Comparison of ENCODE assay signal across 10 mouse cellular contexts in the genomic region with DNA sequence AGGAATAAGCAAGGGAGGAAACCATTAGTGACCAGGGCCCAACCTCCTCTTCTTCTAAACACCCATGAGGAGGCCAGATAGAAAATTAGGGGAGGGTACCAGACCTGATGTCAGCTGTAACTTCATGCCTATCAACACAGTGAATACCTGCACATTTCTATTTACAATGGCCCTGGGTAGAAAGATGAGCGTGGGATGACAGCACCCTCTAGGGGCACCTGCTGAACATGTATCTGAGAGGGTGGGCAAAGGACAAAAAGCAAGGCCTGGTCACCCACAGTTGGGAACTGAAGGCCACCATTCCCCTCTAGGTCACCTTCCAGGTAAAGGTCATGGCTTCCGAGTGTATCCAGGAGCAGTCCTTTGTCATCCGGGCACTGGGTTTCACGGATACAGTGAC. TPM values are rescaled to one million over a fixed set of nuclear protein-coding genes. Genes with fewer than 3 reads are reported as not detected.
DNase-seq lines count a peak whose midpoint lies in the region; ATAC-seq and TF ChIP-seq lines count a peak whose summit lies in the region.
"Had no signal": no experiment of that assay in that cellular context is flagged by ENCODE, and none has a peak within 500 bp of the region (broad histone marks: within the 10 kb centered on the region; RNA-seq: fewer than 3 reads in every experiment).

No protein-coding gene starts in this region.

- no peak for ATAC-seq in kidney, embryonic 16.5 days (ENCODE audit: low FRiP score, low TSS enrichment)

- H3K9ac ChIP-seq in kidney, embryonic 16.5 days (replicated peaks; ENCODE audit: low read length), result no peak overlapping the region
- H3K9ac ChIP-seq: heart, embryonic 15.5 days had no signal

- no peak overlapping the region for H3K4me2 ChIP-seq in kidney, embryonic 16.5 days (replicated peaks; ENCODE audit: low read depth, low read length)
- H3K4me2 ChIP-seq: heart, embryonic 15.5 days had no signal

- H3K27ac ChIP-seq in kidney, embryonic 16.5 days (ENCODE audit: low read length), result no peak overlapping the region
- no peak overlapping the region for H3K27ac ChIP-seq in spleen, adult 2 months (ENCODE audit: insufficient read depth, low read length)
- H3K27ac ChIP-seq in bone marrow macrophage, adult 2 months (ENCODE audit: insufficient read depth, low read depth, low read length), result no peak overlapping the region
- H3K27ac ChIP-seq: heart, embryonic 15.5 days had no signal

- no peaks in the 10 kb centered on the region for H3K36me3 ChIP-seq in kidney, embryonic 16.5 days (ENCODE audit: insufficient read depth, low read length)
- peaks cover 46% of the 10 kb centered on the region for H3K36me3 ChIP-seq in spleen, adult 2 months (ENCODE audit: control insufficient read depth, insufficient read depth, low read length)
- H3K36me3 ChIP-seq: heart, embryonic 15.5 days had no signal

- H3K27me3 ChIP-seq in kidney, embryonic 16.5 days (ENCODE audit: insufficient read depth, low read length), result no peaks in the 10 kb centered on the region
- H3K27me3 ChIP-seq in spleen, adult 2 months (ENCODE audit: control insufficient read depth, insufficient read depth, low read length), result no peaks in the 10 kb centered on the region
- H3K27me3 ChIP-seq: heart, embryonic 15.5 days; megakaryocyte, embryonic 14.5 days had no signal

- peak; percentile 36 for DNase-seq in kidney, adult 18-20 months
- DNase-seq in spleen, adult 2 months (ENCODE audit: low read depth in 1 of 2, low spot score in 2 of 2), result no peak
- no peak for DNase-seq in spleen, postnatal 10 days (ENCODE audit: low spot score in 2 of 2)
- DNase-seq in thymus, postnatal 25 days, result peak; percentile 28
- DNase-seq in frontal cortex, postnatal 25 days (ENCODE audit: low spot score in 2 of 2), result no peak
- no peak for DNase-seq in adrenal gland, postnatal 14 days

- H3K4me3 ChIP-seq in kidney, embryonic 16.5 days (ENCODE audit: low read length), result no peak overlapping the region
- no peak overlapping the region for H3K4me3 ChIP-seq in spleen, adult 2 months (ENCODE audit: extremely low read depth, insufficient read depth, insufficient read length)
- no peak overlapping the region for H3K4me3 ChIP-seq in bone marrow macrophage, adult 2 months (ENCODE audit: insufficient read depth, low read length)
- H3K4me3 ChIP-seq: heart, embryonic 15.5 days had no signal

- TF ChIP-seq POLR2A in spleen, adult 2 months (IDR thresholded peaks at IDR 0.05; ENCODE audit: low read depth, low read length), result no peak
- no peak for TF ChIP-seq POLR2A in bone marrow macrophage, adult 2 months (IDR thresholded peaks at IDR 0.05; ENCODE audit: borderline replicate concordance, low read depth, low read length)

- H3K9me3 ChIP-seq in kidney, embryonic 16.5 days (ENCODE audit: low read length), result no peaks in the 10 kb centered on the region
- H3K9me3 ChIP-seq: heart, embryonic 15.5 days; megakaryocyte, embryonic 14.5 days had no signal

- WGBS in kidney, embryonic 16.5 days, result 87% methylated on average over 4 of the region's 4 CpGs
- 88% methylated on average over 4 of the region's 4 CpGs for WGBS in spleen, adult 2 months

- TF ChIP-seq CTCF in spleen, adult 2 months (IDR thresholded peaks at IDR 0.05; ENCODE audit: extremely low read depth, insufficient read depth, insufficient read length, insufficient replicate concordance), result peak; percentile 11; the same call in 1 of the 2 replicates
- 0 out of 2 replicates have a peak, but pooled peaks have one; percentile 18 for TF ChIP-seq CTCF in bone marrow macrophage, adult 2 months (IDR thresholded peaks at IDR 0.05; ENCODE audit: low read depth, low read length)

- no peaks in the 10 kb centered on the region for H3K4me1 ChIP-seq in kidney, embryonic 16.5 days (ENCODE audit: insufficient read depth, low read length)
- H3K4me1 ChIP-seq in spleen, adult 2 months (ENCODE audit: control insufficient read depth, insufficient read depth, insufficient read length), result no peaks in the 10 kb centered on the region
- peaks cover 6% of the 10 kb centered on the region; the same call in 1 of the 2 replicates for H3K4me1 ChIP-seq in bone marrow macrophage, adult 2 months (ENCODE audit: control insufficient read depth, insufficient read depth, low read length)
- H3K4me1 ChIP-seq: heart, embryonic 15.5 days had no signal

RNA-seq across cellular contexts. Expression of gene Pttg1ip, which starts 23.9 kb away (rescaled TPM):
- 194 and 206 TPM in 2 replicates for polyA plus RNA-seq in kidney, embryonic 16.5 days (2015; fragmentation: Nextera tagmentation; extraction: Ambion mirVana)
- polyA plus RNA-seq in spleen, adult 2 months (2012; rRNA removed), result 63.4 and 65.3 TPM in 2 replicates
- polyA plus RNA-seq in bone marrow macrophage, adult 2 months (2012; ENCODE audit: insufficient read depth, insufficient read length, missing spikeins), result 98.5 and 102 TPM in 2 replicates
- 168 and 172 TPM in 2 replicates for total RNA-seq in adrenal gland, postnatal 14 days (2021)

RNA-seq across cellular contexts. Expression of gene Itgb2, which starts 27.6 kb away (rescaled TPM):
- 1.6 and 1.7 TPM in 2 replicates for polyA plus RNA-seq in kidney, embryonic 16.5 days (2015; fragmentation: Nextera tagmentation; extraction: Ambion mirVana)
- 154 and 176 TPM in 2 replicates for polyA plus RNA-seq in spleen, adult 2 months (2012; rRNA removed)
- polyA plus RNA-seq in bone marrow macrophage, adult 2 months (2012; ENCODE audit: insufficient read depth, insufficient read length, missing spikeins), result 386 and 401 TPM in 2 replicates
- 5.8 and 16.0 TPM in 2 replicates for total RNA-seq in adrenal gland, postnatal 14 days (2021)

RNA-seq across cellular contexts. Expression of gene Fam207a, which starts 42.1 kb away (rescaled TPM):
- polyA plus RNA-seq in kidney, embryonic 16.5 days (2015; fragmentation: Nextera tagmentation; extraction: Ambion mirVana), result 36.5 and 36.6 TPM in 2 replicates
- 21.1 and 25.6 TPM in 2 replicates for polyA plus RNA-seq in spleen, adult 2 months (2012; rRNA removed)
- 18.8 and 22.8 TPM in 2 replicates for polyA plus RNA-seq in bone marrow macrophage, adult 2 months (2012; ENCODE audit: insufficient read depth, insufficient read length, missing spikeins)
- total RNA-seq in adrenal gland, postnatal 14 days (2021), result 21.6 and 27.2 TPM in 2 replicates

RNA-seq across cellular contexts. Expression of gene Sumo3, which starts 48.3 kb away (rescaled TPM):
- polyA plus RNA-seq in kidney, embryonic 16.5 days (2015; fragmentation: Nextera tagmentation; extraction: Ambion mirVana), result 365 and 369 TPM in 2 replicates
- polyA plus RNA-seq in spleen, adult 2 months (2012; rRNA removed), result 131 and 154 TPM in 2 replicates
- 165 and 203 TPM in 2 replicates for polyA plus RNA-seq in bone marrow macrophage, adult 2 months (2012; ENCODE audit: insufficient read depth, insufficient read length, missing spikeins)
- total RNA-seq in adrenal gland, postnatal 14 days (2021), result 93.0 and 111 TPM in 2 replicates

RNA-seq across cellular contexts. Expression of gene Gm49325, which starts 48.4 kb away (rescaled TPM):
- 2.2 TPM in 1 of 2 replicates, not detected in the other for polyA plus RNA-seq in kidney, embryonic 16.5 days (2015; fragmentation: Nextera tagmentation; extraction: Ambion mirVana)
- not detected in 2 replicates for polyA plus RNA-seq in spleen, adult 2 months (2012; rRNA removed)
- polyA plus RNA-seq in bone marrow macrophage, adult 2 months (2012; ENCODE audit: insufficient read depth, insufficient read length, missing spikeins), result 40.9 and 41.8 TPM in 2 replicates
- total RNA-seq in adrenal gland, postnatal 14 days (2021), result 23.6 and 31.5 TPM in 2 replicates

Comparison
In these comparisons a context has a peak if more than half of its experiments do, and no peak if none do; other contexts are left out.
1. DNase-seq: peak in kidney, adult 18-20 months (single experiment) and thymus, postnatal 25 days (single experiment); none in spleen, adult 2 months (0 of 2), spleen, postnatal 10 days (0 of 2), frontal cortex, postnatal 25 days (0 of 2) and adrenal gland, postnatal 14 days (single experiment).
2. RNA of gene Itgb2, which starts 27.6 kb away (polyA plus RNA-seq): 386 to 401 TPM in bone marrow macrophage, adult 2 months and 154 to 176 TPM in spleen, adult 2 months; 1.6 to 1.7 TPM in kidney, embryonic 16.5 days; every median in the first group is over 10 times any median in the second.